Mouse (Mus musculus) naive thymus-derived CD4-positive, alpha-beta T cell, adult 2 months (primary cell): ENCODE data around the gene Lmod1.

Experiments
- DNase-seq: peaks from one replicate; pipeline ENCODE4 v3.0.0-alpha.2; 2011; ENCODE audit warnings: low read depth

Gene Lmod1

DNA sequence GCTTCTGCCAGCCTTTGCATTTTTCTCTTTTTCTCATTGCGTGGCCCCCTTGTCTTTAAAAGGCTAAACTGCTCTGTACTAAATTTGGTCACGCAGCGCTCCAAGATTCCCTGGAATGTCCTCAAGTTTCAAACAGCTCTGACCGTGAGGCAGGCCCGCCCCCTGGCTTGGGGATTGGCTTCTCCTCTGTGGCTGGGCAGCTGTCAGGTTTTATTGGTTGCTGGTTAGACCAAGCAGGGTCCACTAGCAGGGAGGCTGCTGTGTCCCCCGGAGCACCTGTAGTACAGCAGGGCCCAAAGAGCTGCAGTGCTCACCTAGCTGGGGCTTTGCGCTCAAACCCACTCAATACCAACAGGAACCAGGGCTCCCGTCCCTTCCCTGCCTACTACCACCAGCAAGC, at the start of gene Lmod1:
Lmod1 (plus strand) TSS at position 237 of the 400 bp plus-strand sequence.
- DNase-seq: no peak

DNA sequence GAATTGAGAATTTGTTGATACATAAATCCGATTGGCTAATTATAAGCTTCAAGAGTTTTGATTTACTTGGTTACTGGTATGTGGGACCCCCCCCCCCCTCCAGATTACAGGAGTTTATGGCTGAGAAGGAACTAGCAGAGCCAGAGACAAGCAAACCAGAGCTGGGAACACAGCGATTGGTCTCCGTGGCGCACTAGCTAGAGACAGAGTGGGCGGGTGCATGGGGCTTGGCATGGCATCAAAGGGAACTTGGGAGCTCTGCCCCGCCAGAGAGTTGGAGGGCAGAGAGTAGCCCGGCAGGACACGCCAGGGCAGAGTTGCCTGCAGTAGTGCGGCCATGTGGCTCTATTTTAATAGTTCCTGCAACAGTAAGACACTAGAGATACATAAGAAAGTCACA, 44.0 kb upstream of the Lmod1 start:
- DNase-seq: no peak

DNA sequence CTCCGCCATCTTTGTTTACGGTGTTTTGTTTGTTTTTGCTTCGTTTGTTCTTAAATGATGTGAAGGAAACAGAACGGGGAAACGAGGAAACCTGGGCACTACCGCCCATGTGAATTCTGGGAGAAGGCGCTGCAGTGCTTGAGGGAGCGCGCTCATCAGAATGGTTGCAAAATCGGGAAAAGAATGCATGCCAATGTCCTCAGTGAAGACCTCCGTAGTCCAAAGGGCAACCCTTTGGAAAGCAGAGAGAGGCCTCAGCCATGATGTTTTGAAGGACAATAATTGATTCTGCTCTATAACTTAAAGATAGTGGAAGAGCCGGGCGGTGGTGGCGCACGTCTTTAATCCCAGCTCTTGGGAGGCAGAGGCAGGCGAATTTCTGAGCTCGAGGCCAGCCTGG, 42.8 kb upstream of the Lmod1 start:
- DNase-seq: no peak

DNA sequence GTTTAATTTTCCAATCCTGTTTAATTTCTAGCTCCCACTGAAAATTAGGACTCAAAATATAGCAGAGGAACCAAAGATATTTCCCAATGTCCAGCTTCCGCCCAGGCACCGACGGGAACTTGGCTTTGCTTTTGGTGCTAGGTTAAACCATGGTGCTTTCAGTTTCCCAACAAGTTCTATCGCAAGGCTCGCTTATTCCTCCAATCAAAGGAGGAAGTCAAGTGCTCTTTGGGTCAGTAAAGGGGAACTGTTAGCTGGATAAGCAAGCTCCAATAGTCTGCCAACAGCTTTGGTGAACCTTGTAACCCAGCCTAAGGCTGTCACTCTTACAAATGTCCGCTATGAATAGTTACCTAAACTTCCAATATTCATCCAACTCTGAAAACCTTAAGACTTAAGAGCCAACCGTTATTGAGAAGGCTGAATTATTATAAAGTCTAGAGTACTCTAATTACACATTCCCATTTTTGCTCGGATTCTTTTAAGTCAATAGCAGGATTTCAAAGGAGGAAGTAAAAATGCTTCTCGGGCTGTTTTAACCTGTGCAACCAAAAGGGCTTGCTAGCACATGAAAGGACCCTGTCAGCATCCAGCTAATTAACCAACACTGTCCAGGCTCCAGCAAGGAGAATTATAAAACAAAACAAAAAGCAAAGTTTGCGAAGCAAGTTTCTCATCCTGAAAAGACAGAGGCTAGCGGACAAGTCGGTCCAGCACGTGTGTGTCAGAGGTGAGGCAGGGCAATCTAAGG, 41.9 kb upstream of the Lmod1 start:
- DNase-seq: peak; percentile 26

DNA sequence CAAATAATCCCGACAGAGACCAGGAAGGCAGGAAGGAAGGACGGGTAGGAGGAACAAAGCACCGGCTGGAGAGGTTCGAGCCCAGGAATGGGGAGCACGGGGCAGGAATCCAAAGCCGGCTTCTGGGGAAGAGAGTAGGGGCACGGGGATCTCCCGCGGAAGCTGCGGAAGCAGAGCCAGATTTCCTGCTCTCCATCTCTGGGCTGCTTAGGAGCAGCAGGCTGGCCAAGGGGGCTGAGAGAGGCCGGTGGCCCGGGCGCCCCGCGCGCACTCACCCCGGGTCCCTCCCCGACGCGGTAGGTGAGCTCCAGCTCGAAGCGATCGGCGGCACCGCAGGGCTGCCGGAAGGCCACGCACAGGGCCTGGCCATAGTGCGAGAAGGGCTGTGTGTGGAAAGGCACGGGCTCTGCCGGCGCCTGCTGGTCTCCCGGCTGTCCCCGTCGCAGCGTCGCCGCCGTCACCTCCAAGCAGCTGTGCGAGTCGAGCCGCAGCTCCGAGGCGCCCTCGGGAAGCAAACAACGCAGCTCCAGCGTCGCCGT, 41.3 kb upstream of the Lmod1 start:
- peak; percentile 55 for DNase-seq

DNA sequence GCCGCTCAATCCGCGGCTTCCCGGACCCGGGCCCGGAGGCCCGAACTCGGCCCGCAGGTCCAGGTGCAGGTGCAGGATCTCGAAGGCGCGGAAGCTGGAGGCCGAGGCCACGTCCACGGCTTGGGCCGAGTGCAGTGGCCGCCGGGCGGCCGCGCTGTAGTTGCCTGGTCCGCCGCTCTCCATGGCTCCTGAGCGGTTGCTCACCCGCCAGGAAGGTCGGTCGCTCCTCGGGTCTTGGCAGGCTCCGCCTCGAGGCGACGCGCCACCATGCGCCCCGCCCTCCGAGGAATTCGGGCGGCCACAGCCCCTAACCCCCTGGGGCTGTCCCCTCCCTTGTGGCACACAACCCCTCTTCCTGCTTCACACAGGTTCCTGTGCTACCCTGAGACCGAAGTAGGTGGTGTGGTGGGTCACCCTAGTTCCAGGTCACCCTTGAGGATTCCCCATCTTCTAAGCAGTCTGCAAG, 40.7 kb upstream of the Lmod1 start, which contains the start of gene Rnpep:
Rnpep (minus strand) TSS at position 259 of the 466 bp plus-strand sequence.
- DNase-seq: peak; percentile 70

DNA sequence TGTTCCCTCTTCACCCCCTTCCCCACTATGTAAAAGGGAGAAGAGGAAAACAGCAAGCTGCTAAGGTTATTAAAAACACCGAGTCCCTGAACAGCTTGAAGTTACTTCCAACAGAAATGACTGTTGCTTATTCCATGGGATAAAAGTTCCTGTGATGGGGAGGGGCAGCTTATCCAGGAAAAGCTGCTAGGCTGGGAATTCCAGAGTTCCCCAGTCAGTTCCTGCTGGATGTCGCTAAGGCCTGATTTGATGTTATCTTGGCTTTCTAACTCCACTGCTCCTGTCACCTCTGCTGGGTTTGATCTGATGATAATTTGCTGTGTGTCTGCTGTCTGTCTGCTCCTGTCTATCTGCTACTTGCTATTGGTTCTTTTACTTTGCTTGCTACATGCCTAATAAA, 38.3 kb upstream of the Lmod1 start:
- no peak for DNase-seq

DNA sequence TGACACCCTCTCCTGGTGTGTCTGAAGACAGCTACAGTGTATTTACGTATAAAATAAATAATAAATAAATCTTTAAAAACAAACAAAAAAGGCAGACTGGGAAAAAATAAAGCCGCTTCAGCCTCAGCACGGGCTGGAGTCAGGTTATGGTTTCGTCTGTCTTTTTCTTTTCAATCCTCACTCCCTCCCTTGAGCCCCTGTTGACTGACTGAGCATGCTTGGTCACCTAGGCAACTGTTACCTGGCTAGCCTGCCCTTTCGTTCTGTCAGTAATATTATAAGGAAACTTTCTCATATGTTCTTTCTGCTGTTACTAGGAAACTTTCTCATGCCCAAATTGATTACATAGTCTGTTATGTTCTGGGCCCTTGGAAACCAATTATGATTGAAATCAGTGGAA, 33.7 kb upstream of the Lmod1 start:
- DNase-seq: no peak

DNA sequence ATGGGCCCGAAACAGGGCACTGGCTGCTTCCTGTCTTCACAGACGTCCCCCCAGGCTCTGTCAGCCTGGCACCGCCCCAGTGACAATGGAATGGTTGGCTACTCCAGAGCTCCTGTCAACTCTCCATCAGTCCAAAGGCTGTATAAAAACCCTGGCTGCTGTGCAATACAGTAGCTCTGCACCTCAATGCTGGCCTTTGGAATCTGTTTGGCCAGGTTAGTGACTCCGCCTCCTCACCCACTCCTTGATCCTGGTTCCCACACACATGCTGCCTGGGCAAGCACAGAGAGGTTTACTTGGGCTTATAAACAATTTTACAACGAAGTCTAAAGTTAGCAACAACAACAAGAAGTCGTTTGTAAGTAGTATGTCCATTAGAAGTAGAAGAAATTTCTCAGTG, 13.3 kb upstream of the Lmod1 start:
- DNase-seq: no peak

DNA sequence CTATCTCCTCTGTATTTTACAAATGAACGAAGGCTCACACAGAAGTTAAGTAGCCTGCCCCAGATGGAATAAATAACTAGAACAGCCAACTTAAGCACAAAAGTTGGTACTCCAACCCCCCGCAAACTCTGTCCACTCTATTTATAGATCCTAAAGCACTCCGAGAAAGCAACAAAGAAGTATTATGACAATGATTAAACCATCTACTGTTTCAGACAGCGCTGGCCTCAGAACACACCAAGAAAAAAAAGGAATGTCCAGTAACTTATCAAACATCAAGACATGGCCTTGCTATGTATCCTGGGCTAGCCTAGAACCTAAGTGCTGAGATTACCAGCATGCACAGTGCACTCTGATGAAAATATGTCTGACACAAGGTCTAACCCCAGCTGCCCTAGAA, 12.4 kb upstream of the Lmod1 start:
- no peak for DNase-seq

DNA sequence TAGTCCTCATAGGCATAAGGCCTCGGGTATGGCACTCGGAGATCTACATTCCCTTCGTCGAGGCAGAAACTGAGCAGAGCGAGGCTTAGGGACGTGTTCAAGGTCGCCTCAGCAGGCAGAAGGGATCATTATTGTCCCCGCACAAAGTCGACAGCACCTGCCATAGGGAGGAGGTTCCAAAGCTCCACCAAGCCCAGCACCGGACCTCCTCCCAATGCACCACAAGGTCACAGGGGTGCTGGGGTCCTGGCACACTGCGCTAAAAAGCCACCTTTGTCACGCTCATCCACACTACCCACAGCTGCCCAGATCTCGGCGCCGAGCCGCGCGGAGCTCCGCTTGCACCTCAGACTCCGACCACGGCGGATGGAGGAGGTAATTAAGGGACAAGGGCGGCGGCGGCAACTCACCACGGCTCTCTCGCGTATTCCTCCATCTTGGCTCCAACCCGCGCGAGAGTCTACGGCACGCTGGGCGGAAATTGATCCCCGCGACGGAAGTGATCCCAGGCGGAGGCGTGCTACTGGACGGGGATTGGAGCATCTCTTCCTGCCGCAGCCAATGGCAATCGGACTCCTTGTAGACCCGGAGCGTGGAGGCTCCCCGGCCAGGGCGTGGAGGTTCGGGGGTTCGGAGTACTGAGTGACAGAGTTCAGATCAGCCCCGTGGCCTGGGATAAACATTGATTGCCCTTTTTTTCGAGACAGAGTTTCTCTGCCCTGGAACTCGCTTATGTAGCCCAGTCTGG, 11.1 kb upstream of the Lmod1 start, which contains the start of gene Timm17a:
Timm17a (minus strand) TSS at position 495 of the 748 bp plus-strand sequence.
- peak; percentile 94 for DNase-seq

DNA sequence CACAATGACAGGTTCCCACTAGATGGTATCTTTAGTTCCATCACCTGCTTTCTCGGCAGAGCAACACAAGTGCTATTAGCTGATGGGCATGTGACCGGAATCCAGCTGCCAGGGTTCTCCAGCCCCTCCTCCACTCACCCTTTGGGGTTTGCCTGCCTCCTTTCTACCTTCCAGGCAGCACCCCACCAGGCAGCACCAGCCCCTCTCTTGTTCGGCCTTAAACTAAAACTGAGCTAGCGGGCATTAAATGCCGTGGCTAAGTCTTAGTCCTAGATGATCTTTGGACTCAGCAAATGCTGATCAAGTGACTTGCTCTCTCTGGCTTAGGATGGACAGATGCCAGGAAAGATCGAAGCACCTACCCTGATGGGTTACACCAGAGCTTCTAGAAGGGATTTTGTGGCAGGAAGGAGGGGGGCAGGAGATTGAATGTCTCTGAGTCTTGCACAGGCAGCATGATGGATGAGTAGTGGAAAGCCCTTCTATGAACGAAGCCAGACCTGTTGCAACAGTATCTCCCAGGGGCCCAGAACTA, 1.2 kb upstream of the Lmod1 start:
- DNase-seq: no peak

DNA sequence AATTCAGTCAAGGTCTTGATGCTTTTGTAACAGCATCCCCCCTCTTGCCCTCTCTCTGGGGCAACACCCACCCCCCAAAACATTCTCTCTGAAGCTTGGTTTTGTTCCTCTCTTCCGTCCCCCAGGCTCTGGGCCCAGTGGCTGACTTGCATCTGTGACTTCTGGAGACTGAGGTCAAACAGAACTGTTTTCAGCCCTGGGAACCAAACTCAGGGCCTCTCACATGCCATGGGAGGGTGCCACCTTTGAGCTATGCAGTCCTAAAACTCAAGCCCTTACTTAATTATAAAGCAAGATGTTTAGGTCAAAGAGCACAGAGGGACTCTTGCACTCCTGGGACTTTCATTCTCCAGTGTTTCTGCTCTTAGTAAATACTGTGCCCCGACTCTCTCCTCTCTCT, 1.3 kb downstream of the Lmod1 start:
- no peak for DNase-seq

DNA sequence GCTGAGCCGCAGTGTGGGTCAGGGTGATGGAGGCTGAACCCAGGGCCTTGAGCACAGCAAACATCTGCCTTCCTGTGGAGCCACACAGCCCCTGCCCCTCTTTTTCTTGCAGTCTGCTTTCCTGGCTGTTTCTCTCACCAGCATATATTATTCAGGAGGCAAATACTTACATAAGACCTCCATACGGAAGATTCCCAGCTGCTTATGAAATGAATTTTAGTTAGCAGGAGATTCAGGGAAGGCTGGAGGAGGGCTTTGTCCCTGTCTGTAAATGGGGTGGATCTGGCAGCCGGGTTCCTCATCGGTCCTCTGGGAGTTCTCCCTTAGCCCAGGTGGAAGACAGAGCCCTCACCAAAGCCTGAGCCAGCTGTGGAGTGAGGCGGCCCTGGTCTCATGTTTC, 3.8 kb downstream of the Lmod1 start:
- DNase-seq: no peak

DNA sequence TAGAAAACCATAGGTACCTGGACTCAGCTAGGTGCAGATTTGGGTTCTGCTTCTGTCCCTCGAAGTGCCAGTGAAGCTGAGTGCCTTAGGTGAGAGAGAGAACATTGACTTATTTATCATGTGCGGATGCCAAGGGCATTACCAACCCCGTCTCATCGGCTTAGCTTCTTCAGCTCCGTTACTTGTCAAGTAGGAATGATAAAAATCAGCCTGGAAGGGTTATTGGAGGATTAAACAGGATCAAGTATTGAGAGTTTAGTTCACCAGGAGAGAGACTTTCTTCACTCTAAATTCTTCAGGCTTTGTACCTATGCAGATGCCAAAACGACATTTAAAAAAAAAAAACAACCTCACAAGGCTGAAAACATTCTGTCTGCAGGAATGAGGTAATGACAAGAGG, 6.0 kb downstream of the Lmod1 start:
- no peak for DNase-seq

DNA sequence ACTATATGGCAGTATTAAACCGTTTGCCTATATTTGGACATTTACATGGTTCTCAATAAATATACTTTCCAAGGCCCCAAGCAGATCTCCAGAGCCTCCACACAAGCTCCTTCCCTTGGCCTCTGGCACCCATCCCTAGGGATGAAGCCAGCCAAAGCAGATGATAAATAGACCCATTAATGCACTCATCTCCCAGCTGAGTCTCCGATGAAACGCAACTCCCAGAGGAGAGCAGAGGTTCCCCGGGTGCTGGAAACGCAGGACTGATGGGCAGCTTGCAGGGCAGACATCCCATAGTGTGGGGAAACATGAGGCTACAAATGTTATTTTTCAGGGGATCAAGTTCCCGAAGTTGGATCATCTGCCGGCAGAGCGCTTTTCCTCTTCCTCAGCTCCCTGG, 17.3 kb downstream of the Lmod1 start:
- no peak for DNase-seq

DNA sequence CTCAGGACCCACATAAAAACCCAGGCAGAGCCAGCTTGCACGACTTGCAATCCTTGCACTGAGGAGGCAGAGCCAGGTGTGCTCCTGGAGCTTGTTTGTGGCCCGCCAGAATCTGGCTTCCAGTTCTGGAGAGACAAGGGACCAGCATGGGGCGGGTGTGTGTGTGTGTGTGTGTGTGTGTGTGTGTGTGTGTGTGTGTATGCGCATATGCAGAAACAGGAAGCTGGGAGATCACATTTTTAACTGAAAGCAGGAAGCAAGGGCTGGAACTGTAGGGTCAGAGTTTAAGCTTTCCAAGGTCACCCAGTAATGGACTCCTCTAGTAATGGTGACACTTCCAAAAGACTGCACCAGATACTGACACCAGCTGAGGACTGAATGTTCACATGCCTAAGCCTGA, 19.4 kb downstream of the Lmod1 start:
- no peak for DNase-seq

DNA sequence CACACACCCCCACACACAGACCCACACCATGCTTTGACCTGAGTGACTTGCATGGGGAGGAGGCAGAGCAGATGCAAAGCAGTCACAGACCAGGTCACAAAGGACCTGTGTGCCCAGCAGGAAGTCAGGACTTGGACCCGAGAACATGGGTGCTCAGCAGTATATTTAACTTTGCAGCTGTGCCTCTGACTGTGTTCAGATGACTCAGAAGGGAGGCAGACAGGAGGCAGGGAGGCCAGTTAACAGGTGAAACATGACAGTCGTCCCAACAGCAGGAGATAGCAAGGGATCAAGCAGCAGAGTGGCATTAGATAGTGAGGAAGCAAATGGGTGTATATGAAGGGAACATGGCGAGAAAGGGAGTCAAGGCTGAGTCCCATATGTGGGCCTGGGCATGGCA, 22.3 kb downstream of the Lmod1 start:
- no peak for DNase-seq

DNA sequence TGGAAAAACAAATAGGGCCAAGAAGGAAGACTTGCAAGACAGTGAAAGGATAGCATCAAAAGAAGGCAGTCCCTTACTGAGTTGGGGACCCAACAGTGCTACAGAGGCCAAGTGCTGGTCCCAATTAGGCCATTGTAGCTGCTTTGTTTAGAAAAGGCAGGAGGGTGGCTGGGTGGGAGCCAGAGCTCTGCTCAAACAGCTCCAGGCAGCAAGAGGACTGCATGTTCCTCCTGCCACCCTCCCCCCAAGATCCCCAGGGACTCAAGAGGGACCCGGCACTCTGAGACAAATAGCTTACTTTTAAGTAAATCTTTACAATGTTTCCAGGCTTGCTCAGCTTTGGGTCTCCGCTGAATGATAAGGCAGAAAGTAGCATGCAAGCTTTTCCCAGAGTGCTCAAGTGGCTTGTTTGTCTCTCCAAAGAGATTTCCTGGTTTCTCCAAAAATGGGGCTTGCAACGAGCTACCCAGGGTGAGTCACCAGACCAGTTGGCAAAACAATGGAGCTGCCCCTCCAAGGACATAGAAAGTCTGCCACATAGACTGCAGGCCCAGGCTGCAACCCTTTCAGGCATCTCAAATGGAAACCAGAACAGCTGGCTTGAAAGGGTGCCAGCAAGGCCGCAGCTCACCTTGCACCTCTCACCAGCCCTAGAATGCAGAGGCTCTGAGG, 23.0 kb downstream of the Lmod1 start:
- no peak for DNase-seq

DNA sequence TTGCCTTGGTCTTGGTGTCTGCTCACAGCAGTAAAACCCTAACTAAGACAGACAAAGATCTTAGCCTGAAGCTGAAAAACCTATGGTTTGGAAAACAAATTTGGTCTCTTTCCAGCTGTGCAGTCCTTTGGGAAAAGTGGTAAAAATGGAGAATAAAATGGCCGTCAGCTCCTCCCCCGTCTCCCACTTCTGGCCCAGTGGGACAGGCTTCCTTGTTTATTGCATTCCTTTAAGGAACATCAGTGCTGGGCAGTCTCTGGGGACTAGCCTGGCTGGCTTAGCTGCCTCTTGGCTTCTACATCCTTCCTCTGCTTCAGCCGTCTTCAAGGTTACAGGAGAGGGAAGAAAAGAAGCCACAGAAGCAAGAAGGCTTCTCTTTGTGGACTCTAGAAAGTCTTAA, 27.3 kb downstream of the Lmod1 start:
- no peak for DNase-seq

DNA sequence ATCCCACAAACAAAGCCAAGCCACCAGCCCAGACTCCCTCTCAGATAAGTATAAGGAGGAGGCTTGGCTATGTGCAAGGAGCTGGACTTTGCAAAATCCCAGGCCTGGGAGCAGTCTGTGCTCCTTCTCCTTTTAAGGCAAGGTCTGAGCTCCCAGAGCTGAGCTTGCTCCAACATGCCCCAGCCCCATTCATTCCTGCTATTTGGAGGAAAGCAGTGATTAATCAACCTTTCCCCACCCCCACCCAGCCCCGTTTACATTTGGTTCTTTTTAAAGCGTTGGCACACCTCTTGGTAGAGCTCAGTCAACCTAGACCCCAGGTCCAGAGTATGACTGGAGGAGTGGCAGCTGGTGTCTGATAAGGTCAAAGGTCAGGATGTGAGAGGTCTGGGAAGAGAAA, 34.5 kb downstream of the Lmod1 start:
- DNase-seq: no peak

DNA sequence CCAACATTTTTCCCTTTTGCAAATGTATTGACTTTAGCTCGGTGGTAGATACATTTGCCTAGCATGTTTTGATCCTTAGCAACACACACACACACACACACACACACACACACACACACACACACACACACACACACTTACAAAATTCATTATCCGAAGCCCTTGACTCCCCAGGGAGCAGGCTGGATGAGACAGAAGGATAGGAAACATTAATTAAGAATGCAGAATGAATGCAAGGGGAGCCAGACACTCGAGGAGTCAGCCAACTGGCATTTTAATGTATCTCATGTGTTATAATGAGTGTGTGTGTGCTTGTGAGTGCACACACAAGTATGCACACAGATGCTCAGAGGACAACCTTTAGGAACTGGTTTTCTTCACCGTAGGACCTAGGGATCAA, 36.9 kb downstream of the Lmod1 start:
- DNase-seq: no peak
